Mouse (Mus musculus) erythroblast, embryonic 14.5 days (primary cell): ENCODE data around the gene Spag17.

ENCODE experiments used
- GATA1 ChIP-seq: IDR thresholded peaks from 2 replicates; pipeline ENCODE4 v1.6.1; 2012; ENCODE audit warnings: low read length, inconsistent platforms, mixed read lengths
- TAL1 ChIP-seq: IDR thresholded peaks from 3 replicates; pipeline ENCODE4 v1.6.1; 2012; ENCODE audit warnings: low read length, inconsistent platforms, mixed read lengths

GRCm38 (mm10) chr3:100162315-100163105, 277.3 kb downstream of the Spag17 start, which contains the start of the genes Gdap2 and Wdr3:
- TF ChIP-seq GATA1 = no peak
- TF ChIP-seq TAL1 = no peak
